Mouse (Mus musculus) heart, embryonic 13.5 days (tissue): ENCODE measurements around the gene Pphln1. TPM values are rescaled to one million over a fixed set of nuclear protein-coding genes. Genes with fewer than 3 reads are reported as not detected.

Source experiments
- ATAC-seq: fragments of 200-750 bp; cut with Nextera tagmentation; 2 replicates; pipeline ENCODE4 v1.8.0; 2017; ENCODE audit warnings: moderate TSS enrichment; ENCODE audit not compliant: insufficient number of reproducible peaks, low FRiP score, low TSS enrichment; ENCODE audit errors: extremely low read depth
- H3K27ac ChIP-seq: fragments of 300-500 bp; sonication (generic); replicated peaks from 2 replicates; pipeline ENCODE4 v1.5.1; 2015; ENCODE audit warnings: moderate library complexity, mild to moderate bottlenecking, inconsistent platforms
- H3K27me3 ChIP-seq: fragments of 300-500 bp; sonication (generic); replicated peaks from 2 replicates; pipeline ENCODE4 v1.6.1; 2015; ENCODE audit warnings: mild to moderate bottlenecking, inconsistent platforms
- H3K36me3 ChIP-seq: fragments of 300-500 bp; sonication (generic); 2 replicates; pipeline ENCODE4 v1.6.1; 2015; ENCODE audit warnings: mild to moderate bottlenecking, inconsistent platforms
- H3K4me1 ChIP-seq: fragments of 300-500 bp; sonication (generic); 2 replicates; pipeline ENCODE4 v1.6.1; 2015; ENCODE audit warnings: inconsistent platforms
- H3K4me2 ChIP-seq: fragments of 300-500 bp; sonication (generic); 2 replicates; pipeline ENCODE4 v1.6.1; 2015; ENCODE audit warnings: inconsistent platforms, mild to moderate bottlenecking, moderate library complexity
- H3K4me3 ChIP-seq: fragments of 300-500 bp; sonication (generic); 2 replicates; pipeline ENCODE4 v1.5.1; 2015; ENCODE audit warnings: moderate library complexity, mild to moderate bottlenecking, inconsistent platforms
- H3K9ac ChIP-seq: fragments of 300-500 bp; sonication (generic); 2 replicates; pipeline ENCODE4 v1.6.1; 2015; ENCODE audit warnings: inconsistent platforms, mild to moderate bottlenecking, moderate library complexity
- H3K9me3 ChIP-seq: fragments of 300-500 bp; sonication (generic); 2 replicates; pipeline ENCODE4 v1.6.1; 2016; ENCODE audit warnings: inconsistent platforms
- WGBS: fragments of 180-500 bp; shearing (Covaris S2); methylation state at CpG from one replicate; pipeline ENCODE4 v1.1.7; 2015; ENCODE audit warnings: mixed read lengths; 5-methylcytosine and 5-hydroxymethylcytosine counted together
- polyA plus RNA-seq: library from polyadenylated mRNA; unstranded; fragments of >200 nt; fragmentation: Nextera tagmentation; extraction: Ambion mirVana; gene quantifications from 2 replicates; pipeline ENCODE4 v1.2.1, GENCODE M21; 2015

Pphln1 gene
- polyA plus RNA-seq, 1 experiment from 2014 or later, result 38.9 TPM

DNA sequence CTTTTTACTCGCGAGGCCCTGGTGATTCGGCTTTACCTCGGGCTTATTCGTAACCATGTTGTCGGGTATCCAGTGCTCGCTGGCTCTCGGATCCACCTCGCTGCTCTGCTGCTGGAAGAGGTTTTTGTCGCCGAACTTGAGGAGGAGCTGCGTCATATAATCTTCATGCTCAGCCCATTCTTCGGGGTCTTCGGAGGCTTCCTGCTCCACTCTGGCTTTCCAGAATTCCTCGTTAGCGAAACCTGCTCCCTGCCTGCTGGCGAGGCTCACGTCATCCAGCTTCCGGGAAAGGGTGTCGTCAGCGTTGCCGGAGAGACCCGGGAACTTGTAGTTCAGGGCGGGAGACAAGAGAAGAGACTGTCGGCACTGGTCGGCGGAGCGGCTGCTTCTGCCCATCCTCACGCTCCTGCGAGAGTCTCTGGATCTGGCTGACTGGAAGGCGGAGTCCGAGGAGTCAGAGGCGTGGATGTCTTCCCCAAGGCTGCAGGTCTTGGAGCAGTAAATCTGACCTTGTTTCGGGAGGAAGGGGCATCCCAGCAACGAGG lies 105.1 kb downstream of the Pphln1 start:
- H3K9me3 ChIP-seq, result 0 out of 2 replicates have a peak, but pooled peaks cover 4% of the 10 kb centered on the region
- H3K4me2 ChIP-seq, result no peak overlapping the region
- peaks cover 98% of the 10 kb centered on the region for H3K36me3 ChIP-seq
- no peaks in the 10 kb centered on the region for H3K4me1 ChIP-seq
- H3K9ac ChIP-seq, result no peak overlapping the region
- no peak overlapping the region for H3K27ac ChIP-seq
- no peak for ATAC-seq
- H3K4me3 ChIP-seq, result no peak overlapping the region
- no peaks in the 10 kb centered on the region for H3K27me3 ChIP-seq
- 91% methylated on average over 35 of the region's 35 CpGs for WGBS

DNA sequence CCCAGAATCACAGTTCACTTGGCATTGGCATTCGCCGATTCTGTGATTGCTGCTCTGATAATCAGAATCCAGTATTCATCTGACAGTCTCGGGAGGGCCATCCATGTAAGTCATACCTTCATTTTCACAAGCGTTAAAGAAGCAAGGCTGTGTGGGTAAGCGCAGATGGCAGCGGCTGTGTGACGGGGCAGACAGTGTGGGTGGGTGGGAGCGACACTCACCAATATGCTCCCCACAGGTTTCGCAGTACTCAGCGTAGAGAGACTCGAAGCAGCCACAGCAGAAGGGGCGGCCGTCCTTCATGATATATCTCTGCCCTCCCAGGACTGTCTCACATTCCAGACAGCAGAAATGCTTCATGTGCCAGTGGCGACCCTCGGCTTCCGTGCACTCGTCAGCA lies 106.7 kb downstream of the Pphln1 start:
- WGBS, result 91% methylated on average over 17 of the region's 17 CpGs
- no peak for ATAC-seq
- no peaks in the 10 kb centered on the region for H3K27me3 ChIP-seq
- no peak overlapping the region for H3K4me2 ChIP-seq
- H3K9ac ChIP-seq, result no peak overlapping the region
- H3K27ac ChIP-seq, result no peak overlapping the region
- 0 out of 2 replicates have a peak, but pooled peaks cover 4% of the 10 kb centered on the region for H3K9me3 ChIP-seq
- no peak overlapping the region for H3K4me3 ChIP-seq
- H3K36me3 ChIP-seq, result peaks cover 95% of the 10 kb centered on the region
- H3K4me1 ChIP-seq, result no peaks in the 10 kb centered on the region

GRCm38 (mm10) chr15:93510690-93511336 lies 112.7 kb downstream of the Pphln1 start:
- H3K27me3 ChIP-seq, result no peaks in the 10 kb centered on the region
- ATAC-seq, result no peak
- peaks cover 52% of the 10 kb centered on the region for H3K4me1 ChIP-seq
- 0 out of 2 replicates have a peak, but pooled peaks cover 4% of the 10 kb centered on the region for H3K9me3 ChIP-seq
- H3K4me3 ChIP-seq, result no peak overlapping the region
- H3K4me2 ChIP-seq, result no peak overlapping the region
- 45% methylated on average over 12 of the region's 12 CpGs for WGBS
- no peak overlapping the region for H3K27ac ChIP-seq
- no peak overlapping the region for H3K9ac ChIP-seq
- peaks cover 59% of the 10 kb centered on the region for H3K36me3 ChIP-seq

GRCm38 (mm10) chr15:93512437-93512836 lies 114.3 kb downstream of the Pphln1 start:
- 34% methylated on average over 9 of the region's 9 CpGs for WGBS
- Histone ChIP-seq H3K9ac (peak overlapping the region; percentile 56), H3K27ac (peak overlapping the region; percentile 32; the same call in 1 of the 2 replicates), H3K27me3 (no peaks in the 10 kb centered on the region), H3K4me3 (no peak overlapping the region), H3K4me1 (peaks cover 65% of the 10 kb centered on the region), H3K36me3 (peaks cover 45% of the 10 kb centered on the region), H3K9me3 (0 out of 2 replicates have a peak, but pooled peaks cover 4% of the 10 kb centered on the region), H3K4me2 (no peak overlapping the region; the same call in 1 of the 2 replicates)
- no peak for ATAC-seq

DNA sequence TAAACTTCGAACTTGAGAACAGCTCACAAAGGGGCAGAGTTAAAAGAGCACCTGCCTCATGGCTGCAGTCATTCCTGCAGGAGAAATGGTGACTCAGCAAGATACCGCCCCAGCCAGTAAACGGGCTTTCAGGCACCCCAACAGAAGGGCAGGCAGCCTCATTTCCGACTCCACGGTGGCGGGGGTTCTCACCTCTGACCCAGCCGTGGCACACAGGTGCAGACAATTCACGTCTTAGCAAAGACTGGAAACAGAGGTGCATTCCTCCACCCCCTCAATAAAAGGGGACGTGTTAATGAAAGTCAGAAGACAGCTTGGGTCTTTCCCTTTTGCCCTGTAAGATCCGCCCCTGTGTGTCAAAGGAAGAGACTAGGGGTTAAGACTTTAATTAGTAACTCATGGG lies 115.8 kb downstream of the Pphln1 start:
- Histone ChIP-seq H3K36me3 (peaks cover 30% of the 10 kb centered on the region), H3K27me3 (no peaks in the 10 kb centered on the region), H3K9me3 (no peaks in the 10 kb centered on the region), H3K4me1 (peaks cover 72% of the 10 kb centered on the region), H3K27ac (peak overlapping the region; percentile 32; the same call in 1 of the 2 replicates), H3K4me3 (peak overlapping the region; percentile 32), H3K4me2 (peak overlapping the region; percentile 63), H3K9ac (peak overlapping the region; percentile 67)
- 12% methylated on average over 10 of the region's 10 CpGs for WGBS
- ATAC-seq, result no peak

- peak overlapping the region; percentile 29; the same call in 1 of the 2 replicates for H3K27ac ChIP-seq
- H3K4me2 ChIP-seq, result peak overlapping the region; percentile 63
- no peaks in the 10 kb centered on the region for H3K9me3 ChIP-seq
- no peak for ATAC-seq
- 0 out of 2 replicates have a peak overlapping the region, but pooled peaks have one; percentile 2 for H3K4me3 ChIP-seq
- peaks cover 77% of the 10 kb centered on the region for H3K4me1 ChIP-seq
- H3K27me3 ChIP-seq, result no peaks in the 10 kb centered on the region
- 63% methylated on average over 9 of the region's 9 CpGs for WGBS
- peaks cover 20% of the 10 kb centered on the region for H3K36me3 ChIP-seq
- peak overlapping the region; percentile 67; the same call in 1 of the 2 replicates for H3K9ac ChIP-seq
Measured at GRCm38 (mm10) chr15:93515316-93515715, 117.2 kb downstream of the Pphln1 start.

DNA sequence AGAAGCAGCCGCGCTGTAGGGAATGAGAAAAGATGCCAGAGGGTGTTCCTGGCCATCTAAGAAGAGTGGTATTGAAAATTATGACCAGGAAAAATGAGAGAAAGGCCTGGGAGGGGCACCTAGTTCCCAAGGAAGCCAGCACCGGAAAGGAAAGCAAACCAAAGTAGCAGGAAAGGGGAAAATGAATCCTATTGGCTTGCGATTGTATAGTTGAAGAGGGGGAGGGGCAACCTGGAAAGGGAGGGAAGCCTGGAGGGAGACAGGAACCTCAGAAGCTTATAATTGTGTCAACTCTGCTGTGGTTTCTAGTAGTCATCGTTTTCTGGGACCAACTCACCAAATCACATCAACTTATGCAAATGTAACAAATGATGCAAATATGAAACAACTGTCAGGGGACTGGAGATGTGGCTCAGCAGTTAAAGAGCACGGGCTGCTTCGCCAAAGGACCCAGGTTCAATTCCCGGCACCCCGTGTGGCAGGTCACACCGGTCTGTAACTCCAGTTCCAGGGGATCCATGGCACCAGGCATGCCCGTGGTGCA lies 118.9 kb downstream of the Pphln1 start:
- peak overlapping the region; percentile 88 for H3K4me2 ChIP-seq
- no peaks in the 10 kb centered on the region for H3K9me3 ChIP-seq
- H3K27ac ChIP-seq, result peak overlapping the region; percentile 100
- ATAC-seq, result no peak
- 0 out of 2 replicates have a peak, but pooled peaks cover 3% of the 10 kb centered on the region for H3K36me3 ChIP-seq
- H3K27me3 ChIP-seq, result no peaks in the 10 kb centered on the region
- peaks cover 80% of the 10 kb centered on the region for H3K4me1 ChIP-seq
- H3K9ac ChIP-seq, result peak overlapping the region; percentile 97
- WGBS, result 66% methylated on average over 11 of the region's 11 CpGs
- H3K4me3 ChIP-seq, result peak overlapping the region; percentile 92

DNA sequence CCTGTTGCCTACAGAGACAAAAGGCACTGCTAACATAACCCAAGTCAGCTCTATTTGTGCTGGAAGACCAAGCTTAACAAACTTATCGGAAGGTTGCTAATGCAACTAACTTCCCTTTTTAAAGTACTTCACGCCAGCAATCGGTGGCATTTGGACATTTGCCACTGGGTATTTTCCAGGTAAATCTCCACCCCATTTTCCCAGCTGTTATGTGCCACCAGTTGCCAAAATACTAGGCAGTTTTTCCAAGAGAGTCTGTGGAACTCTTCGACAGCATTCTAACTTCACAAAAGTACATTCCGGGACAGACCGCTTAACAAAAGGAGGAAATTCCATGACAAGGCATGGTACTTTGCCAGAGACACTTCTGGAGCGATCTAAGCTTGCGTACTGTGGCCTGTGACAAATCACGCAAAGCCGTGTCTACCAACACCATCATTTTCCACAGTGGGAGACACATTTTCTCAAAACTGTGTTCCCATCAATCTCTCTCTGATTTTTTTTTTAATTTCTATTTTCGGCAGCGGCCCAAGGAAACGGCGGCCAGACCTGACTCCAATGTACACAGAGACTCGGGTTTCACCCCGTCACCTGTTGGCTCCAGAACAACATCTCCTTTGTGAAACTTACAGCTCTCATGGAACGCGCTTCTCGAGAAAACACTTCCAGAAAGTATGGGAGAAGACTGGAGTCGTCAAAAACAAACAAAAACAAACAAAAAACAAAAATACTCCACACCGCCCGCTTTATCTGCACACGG lies 120.2 kb downstream of the Pphln1 start:
- Histone ChIP-seq H3K4me3 (peak overlapping the region; percentile 92), H3K4me1 (peaks cover 80% of the 10 kb centered on the region), H3K27ac (peak overlapping the region; percentile 100), H3K9ac (peak overlapping the region; percentile 97), H3K9me3 (no peaks in the 10 kb centered on the region), H3K4me2 (peak overlapping the region; percentile 88), H3K36me3 (no peaks in the 10 kb centered on the region), H3K27me3 (no peaks in the 10 kb centered on the region)
- no peak for ATAC-seq
- 3% methylated on average over 23 of the region's 23 CpGs for WGBS

GRCm38 (mm10) chr15:93518941-93519835 lies 121.0 kb downstream of the Pphln1 start:
- under 1% methylated on average over 85 of the region's 85 CpGs for WGBS
- peaks cover 80% of the 10 kb centered on the region for H3K4me1 ChIP-seq

More at GRCm38 (mm10) chr15:93518941-93519835, 121.0 kb downstream of the Pphln1 start:
- peak overlapping the region; percentile 88 for H3K4me2 ChIP-seq
- peak overlapping the region; percentile 100 for H3K27ac ChIP-seq
- peak overlapping the region; percentile 92 for H3K4me3 ChIP-seq
- H3K9ac ChIP-seq, result peak overlapping the region; percentile 97
- H3K36me3 ChIP-seq, result no peaks in the 10 kb centered on the region
- no peaks in the 10 kb centered on the region for H3K9me3 ChIP-seq
- peak; percentile 56 for ATAC-seq
- H3K27me3 ChIP-seq, result no peaks in the 10 kb centered on the region
